Mouse (Mus musculus) megakaryocyte, adult 5-6 weeks (primary cell): ENCODE data around the gene Scn10a. TPM values are rescaled to one million over a fixed set of nuclear protein-coding genes. Genes with fewer than 3 reads are reported as not detected.

Experiments
- ATAC-seq: 2 replicates; pipeline ENCODE4 v1.8.0; 2016; ENCODE audit warnings: mild to moderate bottlenecking, inconsistent platforms; ENCODE audit not compliant: poor library complexity, severe bottlenecking
- total RNA-seq, 2 experiments: library from RNA; stranded (forward) in 1 of 2; stranded (reverse) in 1 of 2; fragments of 153-499, 151-499 nt in 1 of 2; fragments of 221-1000, 200-1000 nt in 1 of 2; gene quantifications; 2 replicates each; pipeline versions ENCODE4 v1.2.3 to v1.2.4; 2015 to 2017

Scn10a gene
- total RNA-seq, 2 experiments from 2014 or later: not detected

- no peak for ATAC-seq
Observed at GRCm38 (mm10) chr9:119578311-119578635, 140.8 kb downstream of the Scn10a start.

GRCm38 (mm10) chr9:119576977-119577376 lies 142.1 kb downstream of the Scn10a start:
- no peak for ATAC-seq

- ATAC-seq: no peak
Observed at GRCm38 (mm10) chr9:119575732-119576131, 143.4 kb downstream of the Scn10a start.

- no peak for ATAC-seq
Observed at GRCm38 (mm10) chr9:119574366-119574765, 144.8 kb downstream of the Scn10a start.

GRCm38 (mm10) chr9:119573009-119573408 lies 146.1 kb downstream of the Scn10a start:
- no peak for ATAC-seq

- ATAC-seq: no peak
Observed at GRCm38 (mm10) chr9:119571411-119571888, 147.7 kb downstream of the Scn10a start.

- ATAC-seq: no peak
Observed at GRCm38 (mm10) chr9:119570652-119571051, 148.5 kb downstream of the Scn10a start.

GRCm38 (mm10) chr9:119568732-119569131 lies 150.4 kb downstream of the Scn10a start:
- peak; percentile 34 for ATAC-seq

GRCm38 (mm10) chr9:119567800-119568199 lies 151.3 kb downstream of the Scn10a start:
- ATAC-seq: no peak

GRCm38 (mm10) chr9:119566214-119566613 lies 152.9 kb downstream of the Scn10a start:
- ATAC-seq: no peak

- ATAC-seq: no peak
Observed at GRCm38 (mm10) chr9:119564803-119565202, 154.3 kb downstream of the Scn10a start.

- no peak for ATAC-seq
Observed at GRCm38 (mm10) chr9:119563617-119564016, 155.5 kb downstream of the Scn10a start.

- ATAC-seq: no peak
Observed at GRCm38 (mm10) chr9:119562256-119562655, 156.9 kb downstream of the Scn10a start.

- no peak for ATAC-seq
Observed at GRCm38 (mm10) chr9:119561746-119562145, 157.4 kb downstream of the Scn10a start.

- no peak for ATAC-seq
Observed at GRCm38 (mm10) chr9:119559537-119560276, 159.4 kb downstream of the Scn10a start.

Other genes with a start within 250 kb of the Scn10a start
- gene Scn5a, start 140.3 kb downstream of the Scn10a start, total RNA-seq (2015): not detected in 2 replicates
- not detected in 2 replicates for gene Scn5a, start 140.3 kb downstream of the Scn10a start, total RNA-seq (2017)
- gene Scn11a, start 106.1 kb upstream of the Scn10a start, total RNA-seq (2015): not detected in 2 replicates
- gene Scn11a, start 106.1 kb upstream of the Scn10a start, total RNA-seq (2017): not detected in 2 replicates
- 49.1 and 62.1 TPM in 2 replicates for gene Wdr48, start 175.6 kb upstream of the Scn10a start, total RNA-seq (2015)
- gene Wdr48, start 175.6 kb upstream of the Scn10a start, total RNA-seq (2017): 40.8 and 56.3 TPM in 2 replicates
- 3.2 and 4.5 TPM in 2 replicates for gene Gorasp1, start 218.2 kb upstream of the Scn10a start, total RNA-seq (2015)
- 2.3 and 3.9 TPM in 2 replicates for gene Gorasp1, start 218.2 kb upstream of the Scn10a start, total RNA-seq (2017)
- gene Ttc21a, start 218.3 kb upstream of the Scn10a start, total RNA-seq (2015): 0.22 and 0.41 TPM in 2 replicates
- gene Ttc21a, start 218.3 kb upstream of the Scn10a start, total RNA-seq (2017): 0.28 and 0.55 TPM in 2 replicates